ENCODE assay signal across 22 mouse cellular contexts in the genomic region with DNA sequence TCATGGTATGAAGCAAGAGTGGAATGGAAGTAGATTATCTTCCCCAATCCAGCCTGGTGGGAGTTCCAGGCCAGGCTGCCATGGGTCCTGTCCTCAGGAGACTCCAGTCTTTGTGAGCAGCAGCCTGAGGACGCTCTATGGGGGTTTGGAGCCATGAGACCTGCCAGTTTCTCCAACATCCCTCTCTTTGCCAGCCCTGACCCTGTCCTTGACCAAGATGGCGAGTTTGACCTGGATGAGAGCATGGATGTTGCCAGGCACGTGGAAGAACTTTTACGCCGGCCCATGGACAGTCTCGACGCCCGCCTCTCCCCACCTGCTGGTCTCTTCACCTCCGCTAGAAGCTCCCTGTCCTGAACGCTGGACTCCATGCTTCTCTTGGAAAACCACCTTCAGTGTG. TPM values are rescaled to one million over a fixed set of nuclear protein-coding genes. Genes with fewer than 3 reads are reported as not detected.
DNase-seq lines count a peak whose midpoint lies in the region; ATAC-seq and TF ChIP-seq lines count a peak whose summit lies in the region.
"Had no signal": no experiment of that assay in that cellular context is flagged by ENCODE, and none has a peak within 500 bp of the region (broad histone marks: within the 10 kb centered on the region; RNA-seq: fewer than 3 reads in every experiment).

No protein-coding gene starts in this region.

- peak; percentile 17 for DNase-seq in gastrocnemius, adult 2 months
- no peak for DNase-seq in gastrocnemius, adult 18-20 months (ENCODE audit: low spot score)
- peak; percentile 91 for DNase-seq in heart, adult 11 months
- no peak for DNase-seq in heart, postnatal 36 days
- no peak for DNase-seq in liver, embryonic 13.5 days
- no peak for DNase-seq in liver, embryonic 11.5 days (ENCODE audit: low spot score)
- DNase-seq in liver, postnatal 0 days, result peak; percentile 13
- DNase-seq: adrenal gland, adult 2 months; adrenal gland, adult 8-10 months; adrenal gland, postnatal 10 days; adrenal gland, postnatal 14 days; adrenal gland, postnatal 25 days; adrenal gland, postnatal 36 days; B cell, adult 2 months; cerebellum, adult 11 months; cerebellum, adult 11-12 months had no signal

- H3K27ac ChIP-seq in gastrocnemius, adult 2 months, result no peak overlapping the region
- peak overlapping the region; percentile 29; the same call in 1 of the 2 replicates for H3K27ac ChIP-seq in liver, embryonic 13.5 days
- H3K27ac ChIP-seq in liver, embryonic 11.5 days (ENCODE audit: low read depth, low read length), result no peak overlapping the region; the same call in 1 of the 2 replicates
- H3K27ac ChIP-seq in liver, postnatal 0 days (ENCODE audit: low read depth), result no peak overlapping the region
- no peak overlapping the region for H3K27ac ChIP-seq in liver, embryonic 12.5 days

- no peaks in the 10 kb centered on the region for H3K9me3 ChIP-seq in liver, embryonic 13.5 days (replicated peaks)
- H3K9me3 ChIP-seq in liver, embryonic 11.5 days (ENCODE audit: control insufficient read depth, low read length), result no peaks in the 10 kb centered on the region
- no peaks in the 10 kb centered on the region for H3K9me3 ChIP-seq in liver, postnatal 0 days (ENCODE audit: low read length)
- H3K9me3 ChIP-seq in liver, embryonic 12.5 days (replicated peaks), result no peaks in the 10 kb centered on the region
- H3K9me3 ChIP-seq: G1E had no signal

- peaks cover 88% of the 10 kb centered on the region for H3K4me1 ChIP-seq in liver, embryonic 13.5 days (replicated peaks)
- H3K4me1 ChIP-seq in liver, embryonic 11.5 days (replicated peaks; ENCODE audit: control insufficient read depth, insufficient read depth, low read length), result peaks cover 64% of the 10 kb centered on the region
- peaks cover 25% of the 10 kb centered on the region for H3K4me1 ChIP-seq in liver, postnatal 0 days (ENCODE audit: insufficient read depth)
- peaks cover 75% of the 10 kb centered on the region for H3K4me1 ChIP-seq in liver, embryonic 12.5 days

- intact Hi-C loops in gastrocnemius, adult 2 months (cut with DNase I), result no loop called here
- intact Hi-C loops in heart, postnatal 36 days (cut with DNase I), result loop anchor here (5.0 kb wide), 1 partner anchor 166 kb away; no protein-coding TSS in a partner anchor

- no peak for TF ChIP-seq EP300 in liver, postnatal 0 days (IDR thresholded peaks at IDR 0.05; ENCODE audit: low read depth)

- no peaks in the 10 kb centered on the region for H3K27me3 ChIP-seq in liver, embryonic 13.5 days
- no peaks in the 10 kb centered on the region for H3K27me3 ChIP-seq in liver, embryonic 11.5 days (replicated peaks; ENCODE audit: control insufficient read depth, insufficient read depth, low read length)
- H3K27me3 ChIP-seq in liver, postnatal 0 days (ENCODE audit: insufficient read depth, low read length), result no peaks in the 10 kb centered on the region
- no peaks in the 10 kb centered on the region for H3K27me3 ChIP-seq in liver, embryonic 12.5 days (replicated peaks)
- H3K27me3 ChIP-seq: CH12.LX, Patski had no signal

- no peak for ATAC-seq in liver, embryonic 13.5 days (ENCODE audit: low read depth)
- no peak for ATAC-seq in liver, embryonic 11.5 days (replicated peaks; ENCODE audit: low FRiP score)
- ATAC-seq in liver, postnatal 0 days, result no peak
- ATAC-seq in liver, embryonic 12.5 days, result no peak
- ATAC-seq: activated CD4-positive, CD25-positive, alpha-beta regulatory T cell, adult 4 months; CD4-positive, CD25-positive, alpha-beta regulatory T cell, adult 4 months; Patski had no signal

- H3K4me2 ChIP-seq in liver, embryonic 13.5 days, result no peak overlapping the region
- H3K4me2 ChIP-seq in liver, embryonic 11.5 days, result no peak overlapping the region
- H3K4me2 ChIP-seq in liver, postnatal 0 days (ENCODE audit: low read depth, low read length), result no peak overlapping the region
- H3K4me2 ChIP-seq in liver, embryonic 12.5 days, result no peak overlapping the region

- no peak overlapping the region for H3K4me3 ChIP-seq in gastrocnemius, adult 2 months
- no peak overlapping the region for H3K4me3 ChIP-seq in liver, embryonic 13.5 days (replicated peaks)
- H3K4me3 ChIP-seq in liver, embryonic 11.5 days (ENCODE audit: low read depth, low read length), result no peak overlapping the region
- H3K4me3 ChIP-seq in liver, postnatal 0 days (ENCODE audit: low read depth, low read length), result no peak overlapping the region
- H3K4me3 ChIP-seq in liver, embryonic 12.5 days, result no peak overlapping the region

- no peak for TF ChIP-seq CTCF in gastrocnemius, adult 2 months (IDR thresholded peaks at IDR 0.05)
- no peak for TF ChIP-seq CTCF in liver, postnatal 0 days (IDR thresholded peaks at IDR 0.05; ENCODE audit: low read depth)

- WGBS in liver, embryonic 13.5 days (ENCODE audit: insufficient replicate concordance), result 87% methylated on average over 10 of the region's 10 CpGs
- WGBS in liver, embryonic 11.5 days, result 85% methylated on average over 10 of the region's 10 CpGs
- 93% methylated on average over 10 of the region's 10 CpGs for WGBS in liver, postnatal 0 days (ENCODE audit: insufficient replicate concordance)
- WGBS in liver, embryonic 12.5 days (ENCODE audit: insufficient replicate concordance), result 89% methylated on average over 10 of the region's 10 CpGs

- peaks cover 55% of the 10 kb centered on the region for H3K36me3 ChIP-seq in liver, embryonic 13.5 days
- H3K36me3 ChIP-seq in liver, embryonic 11.5 days (ENCODE audit: control insufficient read depth, insufficient read depth, low read length), result peaks cover 8% of the 10 kb centered on the region
- H3K36me3 ChIP-seq in liver, postnatal 0 days (replicated peaks; ENCODE audit: insufficient read depth, low read length), result peaks cover 43% of the 10 kb centered on the region
- H3K36me3 ChIP-seq in liver, embryonic 12.5 days, result peaks cover 71% of the 10 kb centered on the region

- no peak overlapping the region for H3K9ac ChIP-seq in liver, embryonic 13.5 days
- no peak overlapping the region for H3K9ac ChIP-seq in liver, embryonic 11.5 days (ENCODE audit: low read depth, low read length)
- H3K9ac ChIP-seq in liver, postnatal 0 days (replicated peaks), result no peak overlapping the region
- H3K9ac ChIP-seq in liver, embryonic 12.5 days, result no peak overlapping the region

RNA-seq across cellular contexts. Expression of a gene that starts 24.5 kb away (rescaled TPM):
- 10 to 100 TPM; 11.7 to 15.8 TPM for total RNA-seq in gastrocnemius, adult 2 months (2021)
- 10 to 100 TPM; 11.3 to 13.3 TPM for total RNA-seq in gastrocnemius, adult 18-20 months (2021)
- total RNA-seq in heart, postnatal 36 days (2021), result 10 to 100 TPM; 19.8 to 24.1 TPM
- polyA plus RNA-seq in liver, embryonic 13.5 days (2015; fragmentation: Nextera tagmentation; extraction: Ambion mirVana), result 11.1 and 14.6 TPM in 2 replicates
- 26.3 and 27.8 TPM in 2 replicates for polyA plus RNA-seq in liver, embryonic 11.5 days (2014; fragmentation: Nextera tagmentation; extraction: Ambion mirVana)
- polyA plus RNA-seq in liver, postnatal 0 days (2015; fragmentation: Nextera tagmentation; extraction: Ambion mirVana), result 4.7 and 6.0 TPM in 2 replicates
- 16.0 and 17.7 TPM in 2 replicates for polyA plus RNA-seq in liver, embryonic 12.5 days (2016; fragmentation: Nextera tagmentation; extraction: Ambion mirVana)

RNA-seq across cellular contexts. Expression of a gene that starts 33.1 kb away (rescaled TPM):
- 100 to 1,000 TPM; 139 to 145 TPM for total RNA-seq in gastrocnemius, adult 2 months (2021)
- 100 to 1,000 TPM; 125 to 170 TPM for total RNA-seq in gastrocnemius, adult 18-20 months (2021)
- total RNA-seq in heart, postnatal 36 days (2021), result 10 to 100 TPM; 62.7 to 62.8 TPM
- polyA plus RNA-seq in liver, embryonic 13.5 days (2015; fragmentation: Nextera tagmentation; extraction: Ambion mirVana), result 21.1 and 23.8 TPM in 2 replicates
- polyA plus RNA-seq in liver, embryonic 11.5 days (2014; fragmentation: Nextera tagmentation; extraction: Ambion mirVana), result 46.0 and 50.1 TPM in 2 replicates
- 15.4 and 16.4 TPM in 2 replicates for polyA plus RNA-seq in liver, postnatal 0 days (2015; fragmentation: Nextera tagmentation; extraction: Ambion mirVana)
- polyA plus RNA-seq in liver, embryonic 12.5 days (2016; fragmentation: Nextera tagmentation; extraction: Ambion mirVana), result 31.6 and 33.7 TPM in 2 replicates

RNA-seq across cellular contexts. Expression of a gene that starts 55.7 kb away (rescaled TPM):
- total RNA-seq in gastrocnemius, adult 2 months (2021), result 10 to 100 TPM; 40.6 to 44.2 TPM
- total RNA-seq in gastrocnemius, adult 18-20 months (2021), result 10 to 100 TPM; 38.1 to 48.6 TPM
- total RNA-seq in heart, postnatal 36 days (2021), result 10 to 100 TPM; 93.5 to 93.9 TPM
- polyA plus RNA-seq in liver, embryonic 13.5 days (2015; fragmentation: Nextera tagmentation; extraction: Ambion mirVana), result 28.5 and 32.8 TPM in 2 replicates
- polyA plus RNA-seq in liver, embryonic 11.5 days (2014; fragmentation: Nextera tagmentation; extraction: Ambion mirVana), result 52.9 and 57.3 TPM in 2 replicates
- polyA plus RNA-seq in liver, postnatal 0 days (2015; fragmentation: Nextera tagmentation; extraction: Ambion mirVana), result 44.9 and 53.7 TPM in 2 replicates
- polyA plus RNA-seq in liver, embryonic 12.5 days (2016; fragmentation: Nextera tagmentation; extraction: Ambion mirVana), result 37.3 and 40.1 TPM in 2 replicates

Comparison
In these comparisons a context has a peak if more than half of its experiments do, and no peak if none do; other contexts are left out.
1. DNase-seq: peak in gastrocnemius, adult 2 months (single experiment), heart, adult 11 months (single experiment) and liver, postnatal 0 days (single experiment); none in gastrocnemius, adult 18-20 months (single experiment), heart, postnatal 36 days (0 of 2), liver, embryonic 13.5 days (single experiment) and liver, embryonic 11.5 days (single experiment).